Mouse (Mus musculus): ENCODE measurements at regions not wholly inside any gene's neighbourhood (a gene's known extent, or its start where the extent isn't known, plus 50 kb on each side); places are given as distances from the start of the nearest gene placed in this dataset.

- CTCF ChIA-PET = no interaction called here
Observed at GRCm38 (mm10) chr7:36548007-36548406, 149.9 kb upstream of the Tshz3 start.

DNA sequence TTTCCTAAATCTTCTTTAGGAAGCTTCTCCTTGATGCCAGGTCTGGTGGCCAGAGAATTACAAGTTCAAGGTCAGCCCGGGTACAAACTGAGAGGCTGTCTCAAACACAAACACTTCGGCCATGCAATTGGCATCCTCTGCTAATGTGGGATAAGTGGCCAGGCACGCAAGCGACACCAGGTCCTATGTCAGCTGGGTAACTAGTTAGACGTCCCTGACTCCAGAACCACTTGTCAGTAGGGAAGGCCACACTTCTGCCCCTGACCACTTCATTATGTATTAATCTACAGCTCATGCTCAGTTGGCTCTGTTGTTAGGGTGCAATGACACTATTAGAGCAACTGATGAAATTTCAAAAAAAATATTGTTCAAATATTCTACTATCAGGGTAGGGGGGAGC lies 149.5 kb upstream of the Tshz3 start:
- CTCF ChIA-PET = no interaction called here

GRCm38 (mm10) chr7:36571061-36571460 lies 126.9 kb upstream of the Tshz3 start:
- CTCF ChIA-PET = no interaction called here

GRCm38 (mm10) chr7:36582074-36582473 lies 115.8 kb upstream of the Tshz3 start:
- CTCF ChIA-PET = no interaction called here

- CTCF ChIA-PET = no interaction called here
Observed at GRCm38 (mm10) chr7:36585014-36585413, 112.9 kb upstream of the Tshz3 start.

GRCm38 (mm10) chr7:36591496-36591895 lies 106.4 kb upstream of the Tshz3 start:
- CTCF ChIA-PET = no interaction called here

DNA sequence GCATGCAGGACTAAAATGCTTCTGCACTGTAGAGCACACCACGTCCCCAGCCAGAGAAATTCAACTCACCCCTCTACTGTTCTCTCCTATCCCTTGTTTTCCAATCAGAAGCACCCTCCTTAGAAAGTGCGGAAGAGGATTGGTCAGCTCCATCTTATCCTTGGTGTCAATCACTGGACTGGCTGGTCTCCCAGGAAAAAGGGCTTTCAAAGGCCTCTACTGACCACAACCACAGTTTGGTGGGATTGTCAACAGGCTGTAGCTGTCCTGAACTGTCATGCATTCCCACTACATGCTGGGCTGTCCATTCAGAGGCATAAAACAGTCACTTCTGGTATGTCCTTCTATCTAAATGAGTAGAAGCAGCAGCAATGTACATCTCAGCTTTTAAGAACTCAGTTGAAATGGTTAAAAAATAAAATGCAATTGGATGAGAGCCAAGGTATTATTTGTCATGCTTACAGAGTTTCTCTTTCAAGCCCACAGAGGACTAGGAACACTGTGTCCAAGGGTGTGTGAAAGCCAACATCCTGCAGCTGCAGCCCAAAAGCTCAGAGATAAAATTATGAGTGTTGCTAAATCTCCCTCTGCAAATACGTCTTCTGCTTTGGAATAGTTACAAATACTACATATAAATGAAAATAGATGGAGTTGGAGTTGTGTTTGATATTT lies 101.2 kb upstream of the Tshz3 start:
- CTCF ChIA-PET = no interaction called here

- CTCF ChIA-PET = interaction anchor here (0.7 kb wide), 1 partner anchor 1064 kb away, joined by 3 read pairs; no protein-coding TSS in a partner anchor
Observed at GRCm38 (mm10) chr7:36605026-36605698, 92.8 kb upstream of the Tshz3 start.

GRCm38 (mm10) chr7:36620256-36620655 lies 77.7 kb upstream of the Tshz3 start:
- CTCF ChIA-PET = no interaction called here

DNA sequence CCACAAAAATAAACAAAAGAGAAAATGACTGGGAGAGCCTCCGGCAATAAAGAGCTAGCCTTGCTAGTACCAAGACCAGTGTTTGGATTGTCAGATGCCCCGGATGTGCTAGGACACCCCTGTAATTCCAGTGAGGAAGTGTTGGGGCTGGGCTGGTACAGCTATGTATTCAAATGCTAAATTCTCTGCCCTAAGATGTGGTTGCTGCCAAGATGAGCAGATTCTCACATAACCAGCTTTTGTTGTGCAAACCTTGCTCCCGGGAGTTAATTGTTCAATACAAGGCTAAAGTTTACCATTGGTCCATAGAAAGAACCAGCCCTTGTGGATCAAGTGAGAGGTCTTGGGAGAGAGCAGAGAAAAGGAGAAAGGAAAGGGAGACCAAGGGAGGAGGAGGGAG lies 53.7 kb upstream of the Tshz3 start:
- CTCF ChIA-PET = no interaction called here
